Mouse (Mus musculus): ENCODE results near the gene Ly6f. TPM values are rescaled to one million over a fixed set of nuclear protein-coding genes. Genes with fewer than 3 reads are reported as not detected.
"Not testable (repeated sequence)": the region's sequence is repeated elsewhere in the genome, so short reads cannot be mapped to it uniquely, and the experiment has no call there.

Gene Ly6f
- polyA plus RNA-seq, 1 experiment from 2014 or later = not detected

DNA sequence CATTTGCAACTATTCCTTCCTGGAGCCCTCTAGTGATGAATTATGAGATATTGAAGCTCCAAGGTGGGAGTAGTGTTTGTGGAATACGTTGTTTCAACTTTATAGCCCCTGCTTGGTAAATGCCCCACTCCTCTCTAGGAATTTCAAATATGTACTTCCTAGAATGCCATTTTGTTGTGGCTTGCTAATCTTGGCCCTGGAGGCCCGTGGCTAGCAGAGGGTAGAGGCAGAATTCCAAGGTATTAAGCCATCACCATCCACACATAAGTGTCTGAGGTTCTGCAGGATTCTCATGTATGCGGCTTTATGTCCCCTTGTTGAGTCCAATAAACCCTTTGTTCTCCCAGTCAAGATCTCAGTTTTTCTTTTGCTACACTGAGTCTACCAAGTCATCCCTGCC is 3.7 kb downstream of the Ly6f start:
- 74% methylated on average over 3 of the region's 3 CpGs for WGBS
- DNase-seq (ENCODE audit: low spot score) = no peak

GRCm38 (mm10) chr15:75281991-75282390 is 13.8 kb downstream of the Ly6f start:
- not testable (repeated sequence) for H3K27ac ChIP-seq (replicated peaks); H3K4me3 ChIP-seq; H3K27me3 ChIP-seq (replicated peaks; ENCODE audit: low read depth, poor library complexity, severe bottlenecking); H3K4me1 ChIP-seq; DNase-seq (ENCODE audit: low spot score); H3K36me3 ChIP-seq (replicated peaks)
- H3K9me3 ChIP-seq = peaks cover 11% of the 10 kb centered on the region; the same call in 1 of the 2 replicates
- 78% methylated on average over 5 of the region's 5 CpGs for WGBS

More for the DNA sequence above, 3.7 kb downstream of the Ly6f start:
- Histone ChIP-seq H3K36me3 (replicated peaks) (no peaks in the 10 kb centered on the region), H3K27ac (replicated peaks) (no peak overlapping the region), H3K4me1 (no peaks in the 10 kb centered on the region), H3K9me3 (0 out of 2 replicates have a peak, but pooled peaks cover 4% of the 10 kb centered on the region), H3K4me3 (no peak overlapping the region), H3K27me3 (replicated peaks; ENCODE audit: low read depth, poor library complexity, severe bottlenecking) (no peaks in the 10 kb centered on the region)

- H3K27me3 ChIP-seq (replicated peaks; ENCODE audit: low read depth, poor library complexity, severe bottlenecking); H3K4me1 ChIP-seq; H3K36me3 ChIP-seq (replicated peaks); H3K27ac ChIP-seq (replicated peaks); DNase-seq (ENCODE audit: low spot score); H3K4me3 ChIP-seq: not testable (repeated sequence)
- WGBS = 86% methylated on average over 4 of the region's 4 CpGs
- peaks cover 17% of the 10 kb centered on the region; the same call in 1 of the 2 replicates for H3K9me3 ChIP-seq
Measured at GRCm38 (mm10) chr15:75286512-75286911, 18.3 kb downstream of the Ly6f start.

DNA sequence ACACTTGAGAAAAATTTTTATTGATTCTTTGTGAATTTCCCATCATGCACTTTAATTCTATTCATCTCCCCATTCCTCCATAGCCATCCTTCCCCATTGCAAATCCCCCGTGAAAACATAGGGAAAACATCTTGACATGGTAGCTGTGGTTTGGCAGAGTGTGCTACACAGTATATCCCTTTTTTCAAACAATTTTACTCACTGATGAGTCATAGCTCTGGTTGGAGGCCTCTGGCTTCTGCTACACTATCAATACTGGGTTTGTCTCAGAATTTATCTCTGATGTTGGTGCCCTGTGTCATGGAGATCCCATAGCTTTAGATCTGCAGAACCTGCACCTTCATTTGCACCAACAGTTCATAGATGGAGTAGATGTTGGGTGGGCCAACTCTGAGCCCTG is 24.2 kb downstream of the Ly6f start:
- Histone ChIP-seq H3K9me3 (peaks cover 3% of the 10 kb centered on the region; the same call in 1 of the 2 replicates), H3K4me3 (no peak overlapping the region), H3K27ac (replicated peaks) (no peak overlapping the region), H3K36me3 (replicated peaks) (no peaks in the 10 kb centered on the region), H3K27me3 (replicated peaks; ENCODE audit: low read depth, poor library complexity, severe bottlenecking) (no peaks in the 10 kb centered on the region), H3K4me1 (no peaks in the 10 kb centered on the region)
- WGBS = 89% methylated on average over 1 of the region's 1 CpGs
- DNase-seq (ENCODE audit: low spot score) = no peak

DNA sequence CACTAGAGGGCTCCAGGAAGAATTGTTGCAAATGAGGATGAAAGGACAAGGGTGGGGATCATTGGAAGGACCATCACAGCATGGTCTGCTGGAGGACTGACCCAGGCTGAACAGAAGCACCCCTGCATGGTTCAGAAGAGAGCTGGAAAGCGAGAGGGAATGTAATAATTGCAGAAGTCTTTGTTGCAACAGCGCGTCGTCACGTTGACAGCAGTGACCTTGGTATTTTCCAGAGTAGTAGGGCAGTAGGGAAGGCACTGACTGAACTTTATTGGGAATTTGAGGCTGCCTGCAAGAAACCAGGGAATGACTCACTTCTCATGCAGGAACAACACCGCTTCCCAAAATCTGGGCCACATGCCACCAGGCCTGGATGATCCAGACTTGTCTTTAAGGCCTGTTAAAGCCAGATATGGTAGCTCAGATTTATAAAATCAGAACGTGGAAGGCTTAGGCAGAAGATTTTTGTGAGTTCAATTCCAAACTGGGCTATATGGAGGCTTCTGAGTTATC is 25.7 kb downstream of the Ly6f start:
- H3K4me3 ChIP-seq = no peak overlapping the region
- H3K9me3 ChIP-seq = peaks cover 3% of the 10 kb centered on the region; the same call in 1 of the 2 replicates
- no peak for DNase-seq (ENCODE audit: low spot score)
- H3K27me3 ChIP-seq (replicated peaks; ENCODE audit: low read depth, poor library complexity, severe bottlenecking) = no peaks in the 10 kb centered on the region
- H3K36me3 ChIP-seq (replicated peaks) = no peaks in the 10 kb centered on the region
- H3K4me1 ChIP-seq = no peaks in the 10 kb centered on the region
- WGBS = 88% methylated on average over 7 of the region's 7 CpGs
- no peak overlapping the region for H3K27ac ChIP-seq (replicated peaks)

DNA sequence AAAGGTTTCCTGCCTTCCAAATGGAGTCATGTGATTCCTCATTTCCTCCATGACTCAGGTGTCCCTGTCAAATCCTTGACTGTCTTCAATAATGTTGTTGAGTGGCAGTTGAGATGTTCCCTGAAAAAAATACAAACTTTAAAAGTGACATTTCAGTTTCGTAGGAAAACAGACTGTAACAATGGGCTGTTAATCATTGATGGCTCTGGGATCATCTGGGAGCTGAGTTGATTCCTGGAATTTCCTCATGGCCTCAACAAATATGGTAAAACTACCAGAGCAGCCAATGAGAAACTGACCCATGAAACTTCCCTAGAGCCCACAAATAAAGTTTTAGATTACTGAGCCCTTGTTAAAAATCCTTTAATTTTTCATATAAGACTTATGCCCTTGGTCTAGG is 37.9 kb downstream of the Ly6f start:
- DNase-seq (ENCODE audit: low spot score) = no peak
- Histone ChIP-seq H3K4me1 (no peaks in the 10 kb centered on the region), H3K9me3 (peaks cover 10% of the 10 kb centered on the region), H3K27me3 (replicated peaks; ENCODE audit: low read depth, poor library complexity, severe bottlenecking) (no peaks in the 10 kb centered on the region), H3K4me3 (no peak overlapping the region), H3K36me3 (replicated peaks) (no peaks in the 10 kb centered on the region), H3K27ac (replicated peaks) (no peak overlapping the region)
- 60% methylated on average over 1 of the region's 1 CpGs for WGBS

- Histone ChIP-seq H3K9me3 (peaks cover 20% of the 10 kb centered on the region), H3K4me3 (no peak overlapping the region), H3K27me3 (replicated peaks; ENCODE audit: low read depth, poor library complexity, severe bottlenecking) (no peaks in the 10 kb centered on the region), H3K27ac (replicated peaks) (no peak overlapping the region), H3K4me1 (no peaks in the 10 kb centered on the region), H3K36me3 (replicated peaks) (no peaks in the 10 kb centered on the region)
- DNase-seq (ENCODE audit: low spot score) = no peak
- WGBS = 88% methylated on average over 4 of the region's 4 CpGs
Measured at GRCm38 (mm10) chr15:75309186-75309585, 41.0 kb downstream of the Ly6f start.

- no peaks in the 10 kb centered on the region for H3K4me1 ChIP-seq
- no peak for DNase-seq (ENCODE audit: low spot score)
- H3K36me3 ChIP-seq (replicated peaks) = no peaks in the 10 kb centered on the region
- no peak overlapping the region for H3K27ac ChIP-seq (replicated peaks)
- H3K27me3 ChIP-seq (replicated peaks; ENCODE audit: low read depth, poor library complexity, severe bottlenecking) = no peaks in the 10 kb centered on the region
- no peak overlapping the region for H3K4me3 ChIP-seq
- WGBS = 98% methylated on average over 1 of the region's 1 CpGs
- H3K9me3 ChIP-seq = peaks cover 24% of the 10 kb centered on the region
Measured at GRCm38 (mm10) chr15:75309946-75310345, 41.7 kb downstream of the Ly6f start.

GRCm38 (mm10) chr15:75314421-75314820 is 46.2 kb downstream of the Ly6f start:
- no peak overlapping the region for H3K27ac ChIP-seq (replicated peaks)

GRCm38 (mm10) chr15:75317255-75317654 is 49.0 kb downstream of the Ly6f start:
- Histone ChIP-seq H3K4me1 (no peaks in the 10 kb centered on the region), H3K4me3 (no peak overlapping the region), H3K27me3 (replicated peaks; ENCODE audit: low read depth, poor library complexity, severe bottlenecking) (no peaks in the 10 kb centered on the region), H3K9me3 (peaks cover 27% of the 10 kb centered on the region), H3K36me3 (replicated peaks) (no peaks in the 10 kb centered on the region), H3K27ac (replicated peaks) (no peak overlapping the region)
- 60% methylated on average over 2 of the region's 2 CpGs for WGBS
- DNase-seq (ENCODE audit: low spot score) = no peak

More at GRCm38 (mm10) chr15:75314421-75314820, 46.2 kb downstream of the Ly6f start:
- Histone ChIP-seq H3K36me3 (replicated peaks) (no peaks in the 10 kb centered on the region), H3K4me1 (no peaks in the 10 kb centered on the region), H3K9me3 (peaks cover 24% of the 10 kb centered on the region), H3K27me3 (replicated peaks; ENCODE audit: low read depth, poor library complexity, severe bottlenecking) (no peaks in the 10 kb centered on the region), H3K4me3 (no peak overlapping the region)
- WGBS = 92% methylated on average over 2 of the region's 2 CpGs
- no peak for DNase-seq (ENCODE audit: low spot score)

GRCm38 (mm10) chr15:75318584-75318983 is 50.4 kb downstream of the Ly6f start:
- Histone ChIP-seq H3K4me1 (no peaks in the 10 kb centered on the region), H3K36me3 (replicated peaks) (no peaks in the 10 kb centered on the region), H3K9me3 (peaks cover 29% of the 10 kb centered on the region), H3K4me3 (no peak overlapping the region), H3K27ac (replicated peaks) (no peak overlapping the region), H3K27me3 (replicated peaks; ENCODE audit: low read depth, poor library complexity, severe bottlenecking) (no peaks in the 10 kb centered on the region)
- no peak for DNase-seq (ENCODE audit: low spot score)
- WGBS = 85% methylated on average over 3 of the region's 3 CpGs

DNA sequence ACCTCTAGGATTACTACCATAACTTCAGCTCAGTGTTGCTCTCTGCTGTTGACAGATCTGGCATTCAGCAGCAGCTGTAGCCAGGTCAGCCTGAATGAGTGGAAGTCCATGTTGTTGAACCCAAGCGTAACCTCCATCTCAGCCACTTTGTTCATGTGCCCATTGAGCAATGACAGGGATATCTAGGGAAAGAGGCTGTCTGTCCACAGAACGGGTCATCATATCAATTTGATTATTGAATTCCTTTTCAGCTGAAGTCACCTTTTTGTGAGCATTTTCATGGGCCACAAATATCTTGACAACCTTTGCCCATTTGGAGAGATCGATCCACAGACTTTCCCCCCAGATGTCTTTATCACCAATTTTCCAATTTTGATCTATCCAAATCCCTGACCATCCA is 51.9 kb downstream of the Ly6f start:
- H3K36me3 ChIP-seq (replicated peaks) = no peaks in the 10 kb centered on the region
- H3K27ac ChIP-seq (replicated peaks) = no peak overlapping the region
- no peaks in the 10 kb centered on the region for H3K4me1 ChIP-seq
- no peak for DNase-seq (ENCODE audit: low spot score)
- H3K4me3 ChIP-seq = no peak overlapping the region
- peaks cover 32% of the 10 kb centered on the region for H3K9me3 ChIP-seq
- WGBS = 82% methylated on average over 3 of the region's 3 CpGs
- no peaks in the 10 kb centered on the region for H3K27me3 ChIP-seq (replicated peaks; ENCODE audit: low read depth, poor library complexity, severe bottlenecking)

Measured in embryonic facial prominence, embryonic 10.5 days (tissue).